Mouse (Mus musculus): ENCODE data around the gene Fmo4. TPM values are rescaled to one million over a fixed set of nuclear protein-coding genes. Genes with fewer than 3 reads are reported as not detected.
A peak's percentile ranks its signal among the peaks of the same experiment; 100 is the strongest.

Fmo4 gene
- polyA plus RNA-seq, 1 experiment from 2014 or later, result not detected

DNA sequence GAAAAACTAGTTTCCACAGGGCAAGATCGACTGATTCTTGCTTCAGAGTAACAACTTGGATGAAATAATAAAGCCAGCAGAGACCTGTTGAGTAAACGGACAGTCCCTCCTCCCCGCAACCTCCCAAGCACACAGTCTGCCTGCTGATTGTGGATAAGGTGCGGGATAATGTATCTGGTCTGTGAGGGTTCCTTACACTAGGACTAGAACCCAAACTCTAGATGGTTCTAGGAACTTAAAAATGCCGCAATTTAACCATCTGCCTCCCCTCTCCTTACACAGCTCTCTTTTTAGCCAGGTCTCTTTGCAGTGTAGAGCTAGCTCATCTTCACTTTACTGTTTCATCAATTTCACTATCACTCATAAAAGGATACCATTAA is 18.8 kb upstream of the Fmo4 start:
- no peak for ATAC-seq (ENCODE audit: insufficient number of reproducible peaks, low FRiP score)
- Histone ChIP-seq H3K4me1 (replicated peaks) (no peaks in the 10 kb centered on the region), H3K27me3 (replicated peaks) (no peaks in the 10 kb centered on the region), H3K4me2 (peak overlapping the region; percentile 24), H3K9me3 (replicated peaks) (no peaks in the 10 kb centered on the region), H3K27ac (ENCODE audit: poor library complexity, severe bottlenecking) (no peak overlapping the region), H3K9ac (no peak overlapping the region), H3K4me3 (no peak overlapping the region), H3K36me3 (no peaks in the 10 kb centered on the region)
- WGBS, result 49% methylated on average over 5 of the region's 5 CpGs

DNA sequence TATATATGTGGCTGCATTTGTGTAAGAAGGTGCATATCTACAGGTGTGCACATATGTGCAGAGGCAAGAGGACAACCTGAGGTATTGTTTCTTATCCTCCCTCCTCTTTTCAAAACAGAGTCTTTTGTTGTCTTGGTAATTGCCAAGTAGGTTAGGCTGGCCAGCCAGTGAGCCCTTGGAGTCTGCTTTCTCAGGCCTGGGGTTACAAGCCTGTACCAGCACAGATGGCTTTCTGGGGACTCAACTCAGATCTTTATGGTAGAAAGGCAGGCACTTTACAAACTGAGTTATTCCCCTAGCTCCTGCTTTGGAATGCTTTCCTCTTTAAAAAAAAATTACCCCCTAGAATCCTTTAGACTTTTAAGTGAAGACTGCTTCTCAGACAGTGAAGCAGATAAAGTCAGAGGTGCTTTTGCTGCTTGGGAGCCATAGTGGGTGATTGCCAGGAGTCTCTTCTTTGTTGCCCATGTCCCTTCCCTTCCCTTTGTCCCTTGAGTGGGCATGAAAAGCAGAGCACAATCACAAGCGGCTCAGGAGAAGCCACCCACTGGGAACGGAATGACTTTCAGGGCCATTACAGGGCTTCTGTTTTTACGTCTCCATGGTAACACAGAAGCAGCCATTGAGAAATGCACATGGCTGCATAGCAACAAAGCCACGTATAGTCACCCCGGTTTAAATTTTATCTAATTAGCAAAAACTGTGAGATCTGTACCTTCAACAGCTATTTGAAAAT is 18.2 kb upstream of the Fmo4 start:
- ATAC-seq (ENCODE audit: insufficient number of reproducible peaks, low FRiP score), result no peak
- Histone ChIP-seq H3K36me3 (no peaks in the 10 kb centered on the region), H3K9ac (no peak overlapping the region), H3K4me1 (replicated peaks) (no peaks in the 10 kb centered on the region), H3K4me2 (peak overlapping the region; percentile 24), H3K4me3 (no peak overlapping the region), H3K27me3 (replicated peaks) (no peaks in the 10 kb centered on the region), H3K27ac (ENCODE audit: poor library complexity, severe bottlenecking) (no peak overlapping the region), H3K9me3 (replicated peaks) (no peaks in the 10 kb centered on the region)
- WGBS, result 8% methylated on average over 5 of the region's 5 CpGs

GRCm38 (mm10) chr1:162819280-162819679 is 5.5 kb upstream of the Fmo4 start:
- H3K27me3 ChIP-seq (replicated peaks), result no peaks in the 10 kb centered on the region
- H3K4me2 ChIP-seq, result no peak overlapping the region
- 88% methylated on average over 5 of the region's 5 CpGs for WGBS
- H3K36me3 ChIP-seq, result no peaks in the 10 kb centered on the region
- H3K4me3 ChIP-seq, result no peak overlapping the region
- H3K9me3 ChIP-seq (replicated peaks), result no peaks in the 10 kb centered on the region
- ATAC-seq (ENCODE audit: insufficient number of reproducible peaks, low FRiP score), result no peak
- no peak overlapping the region for H3K9ac ChIP-seq
- no peak overlapping the region for H3K27ac ChIP-seq (ENCODE audit: poor library complexity, severe bottlenecking)
- H3K4me1 ChIP-seq (replicated peaks), result no peaks in the 10 kb centered on the region

- Histone ChIP-seq H3K4me1 (replicated peaks) (no peaks in the 10 kb centered on the region), H3K27me3 (replicated peaks) (no peaks in the 10 kb centered on the region), H3K4me2 (no peak overlapping the region), H3K36me3 (no peaks in the 10 kb centered on the region), H3K4me3 (no peak overlapping the region), H3K27ac (ENCODE audit: poor library complexity, severe bottlenecking) (no peak overlapping the region), H3K9me3 (replicated peaks) (no peaks in the 10 kb centered on the region), H3K9ac (no peak overlapping the region)
- 80% methylated on average over 10 of the region's 10 CpGs for WGBS
- no peak for ATAC-seq (ENCODE audit: insufficient number of reproducible peaks, low FRiP score)
Measured at GRCm38 (mm10) chr1:162815381-162816127, 1.8 kb upstream of the Fmo4 start.

DNA sequence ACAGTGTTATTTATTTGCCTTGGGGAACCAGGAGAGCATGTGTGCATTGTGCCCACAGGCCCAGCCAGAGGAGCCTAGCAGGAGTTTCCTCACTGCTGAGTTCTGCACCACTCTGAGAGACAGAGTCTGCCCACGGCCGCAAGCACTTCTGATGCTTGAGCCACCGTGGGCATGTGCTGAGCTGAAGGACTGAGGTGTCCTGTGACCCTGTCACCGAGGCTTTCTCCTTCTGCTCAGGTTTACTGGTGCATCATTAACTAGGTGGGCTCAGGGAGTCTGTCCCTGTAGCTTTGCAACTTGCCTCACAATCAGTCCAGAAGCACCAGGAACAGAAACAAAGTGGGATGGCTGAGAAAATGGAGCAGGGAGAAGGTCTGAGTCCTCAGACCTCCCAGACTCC is 1.2 kb upstream of the Fmo4 start:
- H3K27me3 ChIP-seq (replicated peaks), result no peaks in the 10 kb centered on the region
- no peaks in the 10 kb centered on the region for H3K36me3 ChIP-seq
- no peak overlapping the region for H3K9ac ChIP-seq
- H3K4me3 ChIP-seq, result no peak overlapping the region
- H3K4me1 ChIP-seq (replicated peaks), result no peaks in the 10 kb centered on the region
- H3K4me2 ChIP-seq, result no peak overlapping the region
- no peak for ATAC-seq (ENCODE audit: insufficient number of reproducible peaks, low FRiP score)
- WGBS, result 75% methylated on average over 4 of the region's 4 CpGs
- no peak overlapping the region for H3K27ac ChIP-seq (ENCODE audit: poor library complexity, severe bottlenecking)
- H3K9me3 ChIP-seq (replicated peaks), result no peaks in the 10 kb centered on the region

DNA sequence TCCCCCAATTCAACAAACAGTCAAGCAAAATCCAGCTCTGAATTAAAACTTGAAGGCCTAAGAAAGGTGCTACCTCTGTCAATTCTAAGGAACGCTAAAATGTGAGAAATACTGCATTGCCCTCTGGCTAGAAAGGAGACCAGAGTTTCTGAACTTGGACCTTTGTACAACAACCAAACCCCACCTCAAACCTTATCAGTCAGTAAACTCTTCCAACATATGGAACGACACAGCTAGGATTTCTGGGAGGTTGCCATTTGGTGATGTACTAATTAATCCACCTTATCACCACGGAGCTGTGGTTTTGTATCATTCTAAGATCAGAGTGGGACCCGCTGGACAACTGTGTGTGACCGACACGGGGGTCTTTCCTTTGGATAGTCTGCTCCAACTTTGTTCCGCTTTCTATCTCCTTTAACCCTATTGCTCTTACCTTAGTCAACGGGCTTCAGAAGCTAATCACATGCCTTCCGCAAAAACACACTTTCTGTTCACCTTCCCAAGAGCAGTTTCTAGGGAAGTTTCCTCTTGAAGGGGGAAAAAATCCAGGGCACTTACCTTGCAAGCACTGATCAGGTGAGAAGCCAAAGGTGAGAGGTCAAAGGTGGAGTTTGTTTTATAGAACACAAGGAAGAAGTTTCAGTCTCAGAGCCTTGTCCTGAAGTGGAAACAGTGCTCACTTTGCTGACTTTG is 483 bp downstream of the Fmo4 start:
- WGBS, result 77% methylated on average over 9 of the region's 9 CpGs
- H3K4me3 ChIP-seq, result no peak overlapping the region
- no peak for ATAC-seq (ENCODE audit: insufficient number of reproducible peaks, low FRiP score)

DNA sequence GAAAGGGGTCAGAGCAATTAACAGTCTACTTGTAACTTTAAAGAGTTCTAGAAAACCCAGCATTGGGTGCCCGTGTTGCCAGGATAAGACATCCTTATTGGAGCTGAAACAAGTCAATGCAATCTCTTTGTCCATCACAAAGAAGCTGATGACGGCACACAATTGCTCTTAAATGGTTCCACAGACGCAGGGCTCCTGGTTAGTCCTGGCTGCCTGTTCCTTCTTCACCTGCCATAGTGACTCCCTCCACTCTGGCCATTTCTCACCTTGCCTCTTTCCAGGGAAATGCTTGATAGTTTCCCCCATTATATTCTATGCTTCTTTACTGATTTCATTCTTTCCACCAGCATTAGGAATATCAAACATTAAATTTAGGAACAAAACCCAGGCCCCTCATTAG is 5.2 kb downstream of the Fmo4 start:
- Histone ChIP-seq H3K27me3 (replicated peaks) (no peaks in the 10 kb centered on the region), H3K9me3 (replicated peaks) (no peaks in the 10 kb centered on the region), H3K4me1 (replicated peaks) (no peaks in the 10 kb centered on the region), H3K4me3 (no peak overlapping the region), H3K9ac (no peak overlapping the region), H3K27ac (ENCODE audit: poor library complexity, severe bottlenecking) (no peak overlapping the region), H3K4me2 (no peak overlapping the region), H3K36me3 (no peaks in the 10 kb centered on the region)
- 71% methylated on average over 3 of the region's 3 CpGs for WGBS
- ATAC-seq (ENCODE audit: insufficient number of reproducible peaks, low FRiP score), result no peak

More for the DNA sequence above, 483 bp downstream of the Fmo4 start:
- Histone ChIP-seq H3K4me2 (peak overlapping the region; percentile 39; the same call in 1 of the 2 replicates), H3K9ac (no peak overlapping the region), H3K27ac (ENCODE audit: poor library complexity, severe bottlenecking) (no peak overlapping the region), H3K36me3 (no peaks in the 10 kb centered on the region), H3K27me3 (replicated peaks) (no peaks in the 10 kb centered on the region), H3K4me1 (replicated peaks) (no peaks in the 10 kb centered on the region), H3K9me3 (replicated peaks) (no peaks in the 10 kb centered on the region)

GRCm38 (mm10) chr1:162807441-162807840 is 6.3 kb downstream of the Fmo4 start:
- WGBS, result 81% methylated on average over 5 of the region's 5 CpGs
- no peak for ATAC-seq (ENCODE audit: insufficient number of reproducible peaks, low FRiP score)
- H3K9ac ChIP-seq, result no peak overlapping the region
- no peak overlapping the region for H3K4me3 ChIP-seq
- no peaks in the 10 kb centered on the region for H3K27me3 ChIP-seq (replicated peaks)
- H3K9me3 ChIP-seq (replicated peaks), result no peaks in the 10 kb centered on the region
- no peak overlapping the region for H3K4me2 ChIP-seq
- H3K36me3 ChIP-seq, result no peaks in the 10 kb centered on the region
- H3K27ac ChIP-seq (ENCODE audit: poor library complexity, severe bottlenecking), result no peak overlapping the region
- no peaks in the 10 kb centered on the region for H3K4me1 ChIP-seq (replicated peaks)

DNA sequence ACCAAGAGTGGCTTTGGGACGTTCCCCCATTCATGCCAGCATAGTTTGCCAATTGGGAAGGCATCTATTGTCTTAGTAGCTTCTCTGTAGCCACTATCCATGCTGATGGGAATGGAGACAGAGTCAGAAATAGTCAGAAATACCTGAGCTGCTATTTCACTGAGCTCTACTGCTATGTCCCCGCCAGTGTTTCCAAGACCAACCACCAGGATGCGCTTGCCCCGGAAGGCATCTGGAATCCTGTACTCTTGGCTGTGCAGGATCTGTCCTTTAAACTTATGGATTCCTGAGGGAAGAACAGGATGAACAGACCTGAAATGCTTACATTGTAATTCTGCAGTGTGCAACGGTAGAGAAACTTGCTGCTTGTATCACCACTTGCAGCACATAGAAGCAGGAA is 8.8 kb downstream of the Fmo4 start:
- H3K36me3 ChIP-seq, result no peaks in the 10 kb centered on the region
- no peaks in the 10 kb centered on the region for H3K9me3 ChIP-seq (replicated peaks)
- H3K9ac ChIP-seq, result no peak overlapping the region
- no peak for ATAC-seq (ENCODE audit: insufficient number of reproducible peaks, low FRiP score)
- no peak overlapping the region for H3K27ac ChIP-seq (ENCODE audit: poor library complexity, severe bottlenecking)
- no peaks in the 10 kb centered on the region for H3K4me1 ChIP-seq (replicated peaks)
- H3K4me3 ChIP-seq, result no peak overlapping the region
- no peaks in the 10 kb centered on the region for H3K27me3 ChIP-seq (replicated peaks)
- no peak overlapping the region for H3K4me2 ChIP-seq
- 59% methylated on average over 5 of the region's 5 CpGs for WGBS

- no peak overlapping the region for H3K9ac ChIP-seq
- H3K4me2 ChIP-seq, result no peak overlapping the region
- H3K4me1 ChIP-seq (replicated peaks), result no peaks in the 10 kb centered on the region
- H3K27ac ChIP-seq (ENCODE audit: poor library complexity, severe bottlenecking), result no peak overlapping the region
- H3K9me3 ChIP-seq (replicated peaks), result no peaks in the 10 kb centered on the region
- no peaks in the 10 kb centered on the region for H3K36me3 ChIP-seq
- H3K4me3 ChIP-seq, result no peak overlapping the region
- ATAC-seq (ENCODE audit: insufficient number of reproducible peaks, low FRiP score), result no peak
- no peaks in the 10 kb centered on the region for H3K27me3 ChIP-seq (replicated peaks)
Measured at GRCm38 (mm10) chr1:162796441-162796840, 17.3 kb downstream of the Fmo4 start.

DNA sequence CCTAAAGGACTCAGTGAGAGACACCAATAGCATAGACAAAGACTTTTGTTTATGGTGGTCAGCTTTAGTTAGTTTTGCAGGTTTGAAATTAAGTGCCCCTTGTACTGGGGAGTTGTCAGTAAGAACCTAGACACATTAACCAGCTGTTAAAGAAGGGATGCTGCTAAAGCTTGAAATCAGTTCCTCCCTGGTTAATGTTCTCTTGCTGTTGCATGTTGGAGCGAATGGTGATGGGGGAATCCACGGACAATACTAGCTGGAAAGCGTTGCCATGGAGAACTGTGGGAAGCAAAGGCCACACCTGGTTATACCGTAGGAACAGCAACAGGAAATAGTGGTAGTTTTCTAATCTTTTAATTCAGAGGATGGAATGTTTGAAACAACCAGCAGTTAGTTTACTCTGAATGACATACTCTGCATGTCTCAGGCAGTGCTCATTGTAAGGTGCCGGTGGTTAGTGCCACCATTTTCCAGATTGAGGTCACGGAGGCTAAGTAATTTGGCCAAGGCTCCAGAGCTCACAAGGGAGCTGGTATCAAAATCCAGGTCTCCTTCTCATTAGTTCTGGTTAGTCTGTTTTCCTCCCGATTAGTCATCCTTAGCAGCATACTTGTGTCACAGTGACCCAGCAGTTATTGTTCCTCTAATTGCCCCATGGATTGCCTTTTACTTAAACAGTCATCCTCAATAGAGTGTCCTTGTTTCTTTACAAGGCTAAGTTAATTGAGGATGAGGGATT is 21.3 kb downstream of the Fmo4 start:
- Histone ChIP-seq H3K9ac (no peak overlapping the region), H3K36me3 (no peaks in the 10 kb centered on the region), H3K4me1 (replicated peaks) (no peaks in the 10 kb centered on the region), H3K9me3 (replicated peaks) (no peaks in the 10 kb centered on the region), H3K27ac (ENCODE audit: poor library complexity, severe bottlenecking) (no peak overlapping the region), H3K27me3 (replicated peaks) (no peaks in the 10 kb centered on the region), H3K4me2 (no peak overlapping the region), H3K4me3 (no peak overlapping the region)
- ATAC-seq (ENCODE audit: insufficient number of reproducible peaks, low FRiP score), result no peak
- 75% methylated on average over 7 of the region's 7 CpGs for WGBS

All from heart, embryonic 12.5 days (tissue).